Mouse (Mus musculus) lung, postnatal 10 days (tissue): Measurements from ENCODE around the gene Cct7.

Experiments
- DNase-seq: peaks from one replicate; pipeline ENCODE4 v3.0.0; 2021

The Cct7 gene

DNA sequence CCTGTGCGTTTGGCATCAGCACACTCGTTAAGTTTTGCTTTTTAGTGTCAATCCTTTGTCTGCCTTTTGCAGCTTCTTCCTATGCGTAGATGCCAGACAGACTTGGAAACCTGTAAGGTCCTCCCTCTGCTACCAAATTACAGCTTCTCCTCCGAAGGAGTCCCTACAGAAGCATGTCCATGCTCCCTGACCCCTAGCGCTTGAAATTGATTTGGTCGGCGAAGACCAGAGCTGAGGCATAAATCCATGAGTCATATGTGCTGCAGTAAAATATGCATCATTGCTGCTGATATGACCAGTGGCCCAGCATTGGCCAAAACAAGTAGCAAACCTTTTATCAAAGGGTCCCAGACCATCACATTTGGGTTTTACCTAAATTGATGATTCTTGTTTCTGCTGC lies 1.5 kb downstream of the Cct7 start:
- no peak for DNase-seq

DNA sequence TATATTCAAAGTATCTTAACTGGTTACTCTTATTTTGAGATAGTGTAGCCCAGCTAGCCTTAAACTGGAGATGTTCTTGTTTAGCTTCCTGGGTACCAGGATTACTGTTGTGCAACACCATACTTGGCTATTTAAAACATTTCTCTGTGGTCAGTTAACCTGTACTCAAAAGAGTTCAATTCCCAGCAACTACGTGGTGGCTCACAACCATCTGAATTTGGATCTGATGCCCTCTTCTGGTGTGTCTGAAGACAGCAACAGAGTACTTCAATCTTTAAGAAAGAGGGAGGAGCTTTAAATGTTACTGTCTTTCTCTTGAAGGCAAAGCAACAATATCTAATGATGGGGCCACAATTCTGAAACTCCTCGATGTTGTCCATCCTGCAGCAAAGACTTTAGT lies 8.3 kb downstream of the Cct7 start:
- no peak for DNase-seq

DNA sequence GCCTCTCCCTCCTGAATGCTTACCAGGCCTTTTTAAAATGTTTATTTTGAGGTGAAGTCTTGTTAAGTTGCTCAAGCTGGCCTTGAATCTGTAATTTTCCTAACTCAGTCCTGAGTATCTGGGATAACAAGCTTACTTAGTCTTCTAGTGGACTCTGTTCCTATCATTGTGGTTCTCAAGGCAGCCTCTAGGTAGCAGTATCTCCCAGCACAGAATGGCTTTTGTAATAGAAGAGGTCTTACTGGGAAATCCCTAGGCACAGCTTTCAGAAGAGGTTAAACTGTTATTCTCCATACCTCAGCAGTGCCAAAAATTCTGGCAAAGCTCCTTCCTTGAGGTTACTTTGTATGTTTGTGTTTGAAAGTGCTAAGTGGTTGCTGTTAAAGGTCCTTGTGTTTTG lies 14.1 kb downstream of the Cct7 start:
- no peak for DNase-seq

DNA sequence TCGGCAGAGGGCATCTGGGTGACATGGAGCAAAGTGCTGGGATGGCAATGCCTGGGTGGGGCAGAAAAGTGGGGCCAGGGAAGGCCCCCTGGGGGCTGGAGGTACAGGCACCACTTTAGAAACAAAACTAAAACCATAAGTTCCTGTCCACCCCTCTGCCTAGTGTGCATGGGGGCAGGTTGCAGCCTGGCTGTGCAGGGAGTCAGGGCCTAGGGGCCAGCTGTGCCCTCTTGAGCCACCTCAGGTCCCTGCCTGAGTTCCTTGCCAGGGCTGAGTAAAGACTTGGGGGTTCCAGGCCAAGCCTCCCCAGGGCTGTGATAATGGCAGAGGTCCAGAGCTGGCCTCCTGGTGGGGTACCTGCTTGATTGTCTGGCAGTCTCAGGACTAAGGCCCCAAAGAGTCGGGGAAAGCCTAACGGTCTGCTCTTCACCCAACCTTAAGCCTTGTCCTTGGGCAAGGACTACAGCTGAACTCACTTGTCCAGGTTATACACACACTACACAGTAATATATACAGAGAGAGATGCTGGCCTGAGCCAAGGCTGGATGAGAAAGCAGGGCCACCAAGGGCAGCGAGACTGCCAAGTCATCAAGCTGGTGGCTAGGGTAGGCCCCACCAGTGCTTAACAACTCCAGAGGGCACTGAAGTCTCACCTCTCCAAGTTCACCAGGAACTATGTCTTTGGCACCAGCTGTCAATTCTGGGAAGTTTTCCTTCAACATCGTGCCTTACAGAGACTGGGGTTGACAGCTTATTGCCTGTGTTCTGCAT lies 18.5 kb downstream of the Cct7 start:
- DNase-seq: no peak

DNA sequence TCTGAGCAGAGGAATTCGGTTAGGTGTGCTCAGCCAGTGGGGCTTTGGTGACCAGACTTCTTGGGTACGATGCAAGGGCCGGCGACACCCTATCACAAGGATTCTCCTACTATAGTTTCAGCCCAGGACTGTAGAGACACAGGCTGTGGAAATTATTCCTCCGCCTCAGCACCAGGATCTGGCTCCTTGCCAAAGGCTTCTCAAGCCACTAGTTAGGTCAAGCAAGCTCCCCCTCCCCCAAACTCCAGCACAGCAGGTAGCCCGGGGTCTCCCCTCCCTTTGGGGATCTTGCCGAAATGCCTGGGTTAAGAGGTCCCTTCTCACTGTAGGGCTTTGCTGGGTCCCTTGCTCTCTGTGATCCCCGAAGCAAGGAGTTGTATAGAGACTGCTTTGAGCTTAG lies 20.6 kb downstream of the Cct7 start:
- peak; percentile 18 for DNase-seq

DNA sequence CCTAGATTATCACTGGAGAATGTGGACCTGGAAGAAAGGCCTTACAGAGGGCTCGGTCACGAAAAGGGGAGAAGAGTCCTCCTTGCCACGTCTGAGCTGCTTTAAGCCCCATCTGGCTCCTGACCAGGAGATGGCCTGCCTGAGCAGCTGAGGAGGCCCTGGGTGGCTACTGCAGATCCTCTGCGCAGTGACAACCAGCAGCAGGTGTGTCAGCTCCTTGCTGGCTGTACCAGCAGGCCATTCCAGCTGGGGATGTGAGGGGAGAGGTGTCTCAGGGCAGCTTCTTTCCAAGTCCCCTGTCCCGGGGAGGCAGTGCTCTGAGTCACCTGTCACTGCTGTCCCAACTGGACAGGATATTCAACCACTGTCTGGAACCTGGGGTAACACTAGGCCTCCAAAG lies 21.2 kb downstream of the Cct7 start:
- DNase-seq: no peak

DNA sequence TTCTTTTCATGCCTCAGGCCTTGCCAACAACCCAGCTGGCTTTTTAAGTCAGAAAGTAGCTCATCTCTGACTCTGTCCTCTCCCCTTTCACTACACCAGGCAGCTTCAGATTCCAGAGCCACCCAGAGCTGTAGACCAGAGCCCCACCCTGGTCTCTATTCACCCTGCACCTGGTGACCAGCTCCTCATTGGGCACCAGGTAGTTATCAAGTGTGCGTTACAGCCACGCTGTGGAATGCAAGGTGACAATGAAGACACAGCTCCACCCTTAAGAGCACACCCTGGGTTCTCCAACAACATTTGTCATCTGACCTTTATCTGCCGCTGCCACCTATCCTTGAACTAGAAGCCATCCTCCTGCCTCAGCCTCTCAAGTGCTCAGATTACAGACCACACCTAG lies 24.3 kb downstream of the Cct7 start:
- DNase-seq: no peak

DNA sequence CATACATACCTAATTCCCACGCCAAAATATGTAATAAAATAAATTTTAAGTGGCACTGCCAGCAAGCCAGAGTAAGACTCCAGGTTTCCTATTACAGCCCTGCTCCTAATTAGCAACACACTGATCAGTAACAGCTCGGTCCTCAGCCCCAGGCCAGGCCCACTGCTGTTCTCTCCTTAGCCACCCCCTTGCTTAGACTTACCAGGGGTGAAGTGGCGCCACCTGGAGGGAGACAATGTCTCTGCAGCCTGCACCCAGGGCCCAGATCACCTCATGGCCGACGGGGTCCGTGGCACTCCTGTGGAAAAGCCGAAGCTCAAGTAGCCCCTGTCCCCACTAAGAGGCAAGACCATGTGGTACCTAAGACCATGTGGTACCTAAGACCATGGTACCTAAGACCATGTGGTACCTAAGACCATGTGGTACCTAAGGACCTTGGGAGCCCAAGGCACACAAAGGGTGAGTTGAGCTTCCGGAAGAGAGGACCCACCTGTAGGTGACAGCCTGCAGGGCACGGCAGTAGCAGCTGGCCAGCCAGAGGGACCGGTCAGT lies 26.1 kb downstream of the Cct7 start:
- peak; percentile 25 for DNase-seq

DNA sequence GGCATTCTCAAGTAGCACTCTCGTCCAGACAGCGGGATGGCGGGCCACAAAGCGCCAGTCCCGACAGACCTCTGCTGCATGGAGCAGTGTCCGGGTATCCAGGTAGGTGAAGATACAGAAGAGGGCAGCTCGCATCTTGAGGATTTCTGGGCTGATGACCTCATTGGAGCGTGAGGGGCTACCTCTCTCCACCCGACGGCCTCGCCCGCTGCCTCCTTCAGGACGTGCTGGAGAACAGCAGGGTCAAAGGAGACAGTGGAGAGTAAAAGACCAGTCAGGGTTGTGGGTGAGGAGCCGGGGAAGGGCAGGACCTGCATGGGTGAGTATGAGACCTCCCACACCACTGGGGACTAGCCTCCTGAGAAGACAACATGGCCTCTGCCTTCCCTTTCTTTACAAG lies 27.1 kb downstream of the Cct7 start:
- DNase-seq: no peak

DNA sequence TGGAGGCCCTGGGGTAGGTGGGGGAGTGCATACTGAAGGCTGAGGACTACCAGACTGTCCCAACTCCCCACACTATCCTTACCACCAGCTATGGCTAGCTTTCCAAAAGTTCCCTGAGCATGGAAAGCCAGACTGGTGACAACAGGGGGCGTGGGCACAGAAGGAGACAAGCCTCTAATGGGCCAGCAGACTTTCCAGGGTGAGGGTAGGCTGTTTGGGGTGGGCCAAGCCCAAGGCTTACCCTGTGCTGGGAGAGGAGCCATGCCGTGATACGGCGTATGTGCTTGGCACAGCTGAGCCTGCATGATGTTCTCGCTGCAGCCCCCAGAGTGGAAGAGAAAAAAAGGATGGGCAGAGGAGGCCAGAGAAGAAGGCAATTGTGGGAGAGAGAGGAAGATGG lies 28.7 kb downstream of the Cct7 start:
- no peak for DNase-seq

DNA sequence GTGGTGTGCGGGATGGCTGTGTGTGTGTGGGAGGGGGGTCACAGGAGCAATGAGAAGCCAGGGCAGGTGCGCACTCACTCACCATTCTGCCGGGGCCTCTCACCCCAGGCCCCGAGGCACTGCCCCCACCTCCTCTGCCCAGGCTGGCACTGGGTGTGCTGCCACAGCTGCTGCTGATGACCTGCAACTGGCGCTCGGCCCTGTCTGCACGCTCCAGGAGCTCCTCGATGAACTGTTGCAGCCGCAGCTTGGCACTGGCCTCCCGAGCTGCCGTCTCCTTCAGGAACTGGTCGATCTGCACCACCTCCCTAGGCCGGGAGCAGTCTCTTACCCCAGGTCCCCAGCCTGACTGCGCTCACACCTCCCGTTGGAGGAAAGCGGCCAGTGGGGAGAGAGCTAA lies 29.4 kb downstream of the Cct7 start:
- no peak for DNase-seq

DNA sequence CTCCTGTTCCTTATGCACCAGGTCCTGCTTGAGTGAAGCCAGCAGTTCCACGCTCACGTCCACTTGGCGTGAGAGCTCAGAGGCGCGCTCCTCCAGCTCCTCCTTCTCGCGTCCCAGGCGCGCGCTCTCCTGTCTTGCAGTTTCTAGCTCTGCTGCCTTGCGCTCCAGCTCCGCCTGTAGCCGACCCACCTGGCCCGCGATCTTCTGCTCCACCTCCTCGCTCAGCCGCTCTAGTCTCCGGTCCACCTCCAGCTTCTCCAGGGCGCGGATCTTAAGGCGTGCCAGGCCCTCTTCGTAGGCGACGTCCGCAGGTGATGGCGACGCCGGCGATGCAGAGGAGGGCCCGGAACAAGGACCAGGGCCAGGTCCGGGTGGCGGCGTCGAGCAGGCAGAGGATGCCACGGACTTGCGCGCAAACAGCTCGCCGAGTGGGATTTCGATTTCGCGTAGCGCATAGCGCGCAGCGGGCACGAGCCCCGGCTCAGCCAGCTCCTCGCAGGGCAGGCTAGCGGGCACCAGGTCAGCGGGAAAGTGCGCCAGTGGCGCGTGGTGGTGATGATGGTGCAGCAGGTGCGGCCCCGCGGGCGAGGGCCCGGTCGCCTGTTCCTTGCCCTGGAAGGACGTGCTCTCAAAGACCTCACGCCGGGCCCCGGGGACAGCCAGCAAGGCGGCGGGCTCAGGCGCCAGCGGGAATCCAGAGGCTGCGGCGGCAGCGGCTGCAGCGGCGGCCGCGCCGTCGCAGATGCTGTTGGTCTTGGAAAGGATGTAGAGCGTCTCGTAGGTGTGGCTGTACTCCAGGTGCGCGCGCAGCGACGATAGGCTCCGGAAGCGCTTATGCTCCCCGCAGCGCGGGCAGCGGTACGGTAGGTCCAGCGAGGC lies 32.8 kb downstream of the Cct7 start:
- no peak for DNase-seq

DNA sequence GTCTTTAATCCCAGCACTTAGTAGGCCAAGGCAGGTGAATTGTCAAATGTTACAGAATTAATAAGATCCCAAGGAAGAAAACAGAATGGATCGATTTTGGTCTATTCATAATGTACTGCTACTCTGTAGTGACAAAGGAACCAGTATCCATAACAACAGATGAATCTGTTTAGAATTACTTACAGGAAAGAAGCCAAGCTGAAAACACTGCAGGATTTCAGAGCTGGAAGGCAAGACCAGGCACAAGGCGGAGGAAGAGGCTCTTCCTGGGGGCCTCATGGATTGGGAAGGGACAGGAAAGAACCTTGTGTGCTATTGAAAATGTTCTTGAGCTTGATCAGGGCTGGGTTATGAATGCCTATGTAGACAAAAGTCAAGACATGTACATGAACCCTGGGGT lies 34.4 kb downstream of the Cct7 start:
- DNase-seq: no peak

DNA sequence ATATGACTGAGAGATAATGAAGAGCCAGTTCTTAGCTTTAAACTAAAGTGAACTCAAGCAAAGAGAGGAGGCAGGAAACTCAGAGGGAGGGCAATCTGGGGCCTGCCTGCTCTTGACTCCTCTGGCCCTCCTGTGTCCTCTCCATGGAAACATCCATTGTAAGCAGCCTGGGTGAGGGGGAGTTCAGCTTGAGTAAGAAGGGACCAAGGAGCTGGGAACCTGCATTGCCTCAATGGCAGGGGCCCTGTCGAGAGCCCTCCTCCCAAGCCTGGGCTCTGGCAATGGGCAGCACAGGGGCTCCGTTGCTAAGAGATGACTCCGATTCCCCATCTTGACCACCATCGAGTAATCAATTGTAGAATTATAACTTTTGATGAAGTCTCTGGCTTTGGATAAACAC lies 37.2 kb downstream of the Cct7 start:
- DNase-seq: no peak

DNA sequence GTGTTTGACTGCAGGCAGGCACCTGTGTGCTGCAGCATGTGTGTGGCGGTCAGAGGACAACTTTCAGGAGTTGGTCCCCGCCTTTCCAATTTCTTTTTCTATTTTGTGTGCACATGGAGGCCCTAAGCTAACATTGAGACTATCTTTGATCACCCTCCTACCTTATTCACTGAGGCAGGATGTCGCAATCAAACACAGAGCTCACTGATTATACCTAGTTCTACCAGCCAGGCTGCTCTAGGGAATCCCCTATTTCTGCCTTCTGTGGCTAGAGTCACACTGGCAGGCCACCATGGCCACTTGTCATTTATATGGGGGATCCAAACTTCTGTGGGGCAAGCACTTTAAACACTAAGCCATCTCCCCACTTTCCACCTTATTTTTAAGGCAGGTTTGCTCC lies 38.4 kb downstream of the Cct7 start:
- DNase-seq: no peak

DNA sequence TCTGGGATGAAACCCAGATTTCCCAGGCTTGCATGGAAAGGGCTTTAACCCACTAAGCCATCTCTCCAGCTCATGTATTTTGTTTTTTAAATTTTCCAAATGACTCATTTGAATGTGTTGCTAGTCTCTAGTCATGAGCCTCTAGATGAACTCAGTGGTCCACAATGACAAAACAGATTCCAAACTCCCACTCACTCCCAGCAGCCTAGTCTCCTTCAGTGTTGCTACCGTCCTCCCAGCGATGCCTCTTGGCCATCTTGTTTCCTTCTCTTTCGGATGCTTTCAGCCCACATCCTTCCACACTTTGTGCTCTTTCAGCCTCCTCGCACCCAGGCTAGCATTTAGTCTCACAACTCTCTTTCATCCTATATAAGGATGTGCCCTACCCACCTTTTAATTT lies 38.9 kb downstream of the Cct7 start:
- no peak for DNase-seq

DNA sequence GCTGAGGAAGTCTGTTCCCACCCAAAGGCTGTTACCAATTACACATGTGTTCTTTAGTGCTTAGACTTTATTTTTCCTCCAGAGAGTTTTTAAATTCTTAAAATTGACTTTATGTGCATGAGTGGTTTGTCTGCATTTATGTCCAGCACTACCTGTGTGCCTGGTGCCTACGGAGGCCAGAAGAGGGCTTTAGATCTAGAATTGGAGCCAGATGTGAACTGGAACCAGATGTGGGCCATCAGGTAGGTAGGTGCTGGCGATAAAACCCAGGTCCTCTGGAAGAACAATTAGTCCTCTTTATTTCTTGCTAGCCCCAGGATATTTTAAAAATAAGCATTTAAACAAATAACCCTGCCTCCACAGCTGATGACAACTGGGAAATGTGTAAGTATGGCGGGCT lies 40.3 kb downstream of the Cct7 start:
- no peak for DNase-seq

DNA sequence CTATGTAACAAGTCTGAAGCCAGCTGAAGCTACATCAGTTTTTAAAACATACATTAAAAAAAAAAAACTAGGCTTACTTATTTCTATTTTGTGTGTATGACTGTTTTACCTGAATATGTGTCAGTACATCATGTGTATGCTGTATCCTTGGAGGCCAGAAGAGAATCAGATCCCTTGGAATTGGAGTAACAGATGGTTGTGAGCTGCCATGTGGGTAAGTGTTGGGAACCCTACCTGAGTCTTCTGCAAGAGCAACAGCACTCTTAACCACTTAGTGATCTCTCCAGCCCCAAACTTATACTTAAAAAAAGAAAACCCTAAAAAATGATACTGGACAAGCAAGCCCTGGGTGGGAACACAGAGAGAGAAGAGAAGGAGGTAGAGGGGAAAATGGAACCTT lies 45.7 kb downstream of the Cct7 start:
- no peak for DNase-seq

DNA sequence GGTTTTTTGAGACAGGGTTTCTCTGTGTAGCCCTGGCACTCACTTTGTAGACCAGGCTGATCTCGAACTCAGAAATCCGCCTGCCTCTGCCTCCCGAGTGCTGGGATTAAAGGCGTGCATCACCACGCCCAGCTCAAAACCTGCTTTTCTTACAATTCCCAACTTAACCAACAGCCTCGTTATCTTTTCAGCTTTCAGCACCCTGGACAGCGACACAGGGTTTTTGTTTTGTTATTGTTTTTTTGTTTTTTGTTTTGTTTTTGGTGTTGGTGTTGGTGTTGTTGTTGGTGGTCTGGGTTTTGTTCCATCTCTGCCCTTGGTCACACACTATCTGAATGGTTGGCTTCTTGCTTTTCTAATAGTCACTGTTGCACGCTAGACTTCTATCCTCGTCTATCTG lies 46.8 kb downstream of the Cct7 start:
- no peak for DNase-seq

DNA sequence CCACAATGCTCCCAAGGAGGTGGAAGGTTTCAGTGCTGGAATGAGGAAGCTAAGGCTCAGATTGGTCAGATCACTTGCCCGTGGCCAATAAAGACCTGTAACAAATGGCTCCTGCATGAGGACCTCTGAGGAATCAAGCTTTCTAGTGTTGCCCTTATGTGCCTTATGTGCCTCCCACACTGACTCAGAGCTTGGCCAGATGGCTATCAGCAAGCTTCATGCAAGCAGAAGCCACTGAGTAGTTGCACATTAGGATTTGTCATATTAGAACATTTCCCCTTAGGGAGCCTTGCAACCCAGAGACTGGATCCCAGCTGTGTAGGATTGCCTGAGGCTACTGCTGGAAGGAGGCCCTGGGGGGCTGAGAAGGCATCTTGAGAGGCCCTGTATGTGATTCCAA lies 49.1 kb downstream of the Cct7 start:
- DNase-seq: no peak

DNA sequence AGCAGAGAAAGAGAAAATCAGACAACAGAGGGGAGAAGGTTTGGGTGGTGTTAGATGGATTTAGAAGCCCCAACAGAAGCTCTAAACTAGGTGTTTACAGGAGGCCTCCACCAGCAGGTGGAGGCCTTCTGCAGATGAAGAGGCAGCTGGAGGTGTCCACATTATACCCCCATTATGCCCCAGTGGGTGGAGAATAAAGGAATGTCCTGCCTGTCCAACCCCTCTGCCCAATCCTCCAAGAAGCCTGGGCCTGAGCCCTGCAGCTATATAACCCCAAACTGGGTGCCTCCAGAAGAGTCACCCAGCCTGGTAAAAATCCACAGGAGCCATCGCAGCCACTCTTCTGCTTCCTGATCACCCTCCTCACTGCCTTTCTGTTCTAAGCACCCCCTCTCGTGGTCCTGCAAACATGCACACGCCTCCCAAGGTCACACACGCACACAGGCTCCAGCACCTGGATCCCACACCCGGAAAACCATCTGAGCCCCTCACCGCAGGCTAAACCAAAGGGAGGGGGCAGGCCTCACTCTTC lies 50.3 kb downstream of the Cct7 start:
- no peak for DNase-seq

DNA sequence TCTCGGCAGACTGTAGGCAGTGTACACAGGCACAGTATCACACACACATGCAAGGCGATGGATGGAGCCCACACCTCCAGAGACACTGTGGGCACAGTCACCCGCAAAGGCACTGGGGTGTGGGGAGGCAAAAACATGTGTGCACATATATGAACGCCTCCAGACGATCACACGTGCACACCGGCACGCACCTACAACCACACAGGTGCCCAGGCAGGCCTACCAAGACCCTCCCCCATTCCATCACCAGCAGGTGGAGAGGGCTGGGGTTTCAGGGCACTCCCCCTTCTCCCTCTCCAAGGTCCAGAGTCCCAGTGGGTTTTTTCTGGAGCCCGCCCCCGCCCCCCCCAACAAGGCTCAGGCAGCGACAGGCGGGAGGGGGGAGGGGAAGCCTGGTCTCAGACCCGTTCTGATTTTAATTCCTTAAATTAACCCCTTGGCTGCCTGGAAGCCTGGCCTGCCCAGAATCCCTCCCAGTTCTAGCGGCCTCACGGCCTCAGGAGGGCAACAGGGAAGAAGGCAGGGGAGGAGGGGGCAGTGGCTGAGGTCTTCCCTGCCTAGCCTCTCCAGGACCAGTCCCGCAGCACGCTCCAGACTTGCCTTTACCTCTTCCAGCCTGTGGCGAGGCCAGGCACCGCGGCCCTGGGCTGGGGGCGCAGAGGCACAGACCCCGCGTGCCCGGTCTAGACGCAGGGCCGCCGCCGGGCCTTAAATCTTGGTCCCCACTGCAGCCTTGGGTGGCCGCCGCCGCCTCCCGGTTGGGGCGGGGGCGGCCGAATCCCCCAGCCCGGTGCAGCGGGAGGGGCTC lies 51.0 kb downstream of the Cct7 start:
- no peak for DNase-seq

DNA sequence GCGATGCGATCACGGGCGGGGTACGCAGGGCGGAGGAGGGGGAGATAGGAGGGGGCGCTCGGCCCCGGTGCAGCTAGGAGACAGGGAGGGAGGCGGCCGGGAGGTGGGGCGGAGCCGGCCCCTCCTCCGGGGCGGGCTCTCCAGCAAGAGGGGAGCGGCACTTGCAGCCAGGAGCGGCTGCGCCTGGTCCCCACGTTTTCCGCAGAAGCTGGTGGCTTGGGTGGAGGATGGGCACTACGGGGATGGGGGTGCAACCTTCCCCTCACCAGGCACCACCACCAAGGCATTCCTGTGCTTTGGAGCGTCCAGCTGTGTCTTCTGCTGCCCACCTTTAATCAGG lies 51.6 kb downstream of the Cct7 start, which contains the start of gene Fbxo41:
Gene Fbxo41 (minus strand): TSS at position 84 of the 340 bp plus-strand sequence.
- DNase-seq: no peak
